ENCODE assay signal across 9 mouse cellular contexts in the genomic region with DNA sequence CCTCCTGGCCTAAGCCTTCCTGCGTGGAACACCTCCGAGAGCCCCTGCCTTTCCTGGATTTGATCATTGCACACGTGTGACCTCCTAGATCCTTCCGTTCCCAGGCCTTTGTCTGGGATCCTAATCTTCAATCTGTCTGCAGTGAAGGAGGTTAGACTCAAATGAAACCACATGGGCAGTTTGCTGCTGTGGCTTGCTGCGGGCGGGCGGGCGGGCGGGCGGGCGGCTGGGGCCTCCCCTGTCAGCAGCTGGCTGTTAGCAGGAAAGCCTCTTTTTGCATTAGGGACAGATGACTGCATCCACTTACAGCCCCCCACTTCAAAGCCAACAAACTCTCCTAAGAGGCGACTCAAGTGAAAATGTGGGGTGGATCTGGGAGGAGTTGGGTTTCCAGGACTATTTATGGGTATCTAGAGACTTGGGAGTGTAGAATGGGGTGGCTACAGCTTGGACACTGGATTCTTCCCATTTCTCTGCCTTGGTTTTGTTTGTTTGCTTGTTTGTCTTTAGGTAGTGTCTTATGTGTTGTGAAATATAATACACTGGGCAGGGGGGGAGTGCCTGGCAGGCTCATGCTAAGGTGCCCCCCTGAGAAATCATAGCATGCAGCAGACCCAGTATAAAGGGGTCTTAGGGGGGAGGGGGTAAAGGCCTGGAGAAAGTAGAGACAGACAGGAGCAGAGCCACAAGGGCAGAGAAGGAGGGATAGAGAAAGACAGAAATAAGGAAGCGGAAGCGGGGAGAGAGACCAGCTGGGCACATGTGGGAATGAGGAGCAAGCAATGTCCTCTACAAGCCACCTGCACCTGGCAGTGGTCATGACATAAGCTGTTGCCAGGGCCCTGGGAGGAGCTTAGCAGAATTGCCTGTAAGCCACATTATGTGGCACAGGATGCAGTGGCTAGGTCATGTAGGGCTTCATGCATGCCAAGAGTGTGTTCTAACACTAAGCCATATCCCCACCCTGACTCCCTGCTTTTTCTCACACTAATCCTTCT.
DNase-seq lines count a peak whose midpoint lies in the region; ATAC-seq and TF ChIP-seq lines count a peak whose summit lies in the region.
"Had no signal": no experiment of that assay in that cellular context is flagged by ENCODE, and none has a peak within 500 bp of the region (broad histone marks: within the 10 kb centered on the region; RNA-seq: fewer than 3 reads in every experiment).

No protein-coding gene starts in this region.

- WGBS in intestine, embryonic 14.5 days, result 41% methylated on average over 14 of the region's 14 CpGs
- 75% methylated on average over 14 of the region's 14 CpGs for WGBS in intestine, postnatal 0 days
- WGBS in embryonic facial prominence, embryonic 10.5 days, result 19% methylated on average over 14 of the region's 14 CpGs
- WGBS in heart, embryonic 15.5 days, result 28% methylated on average over 14 of the region's 14 CpGs
- 28% methylated on average over 14 of the region's 14 CpGs for WGBS in neural tube, embryonic 14.5 days

- H3K36me3 ChIP-seq in intestine, embryonic 14.5 days (ENCODE audit: control insufficient read depth, insufficient read depth, low read length), result peaks cover 5% of the 10 kb centered on the region; the same call in 1 of the 2 replicates
- peaks cover 24% of the 10 kb centered on the region for H3K36me3 ChIP-seq in intestine, postnatal 0 days (ENCODE audit: control insufficient read depth, insufficient read depth)
- peaks cover 18% of the 10 kb centered on the region for H3K36me3 ChIP-seq in embryonic facial prominence, embryonic 10.5 days (replicated peaks)
- peaks cover 8% of the 10 kb centered on the region for H3K36me3 ChIP-seq in heart, embryonic 15.5 days
- no peaks in the 10 kb centered on the region for H3K36me3 ChIP-seq in neural tube, embryonic 14.5 days (ENCODE audit: control insufficient read depth, insufficient read depth, low read length)
- H3K36me3 ChIP-seq: liver, embryonic 13.5 days had no signal

- peak overlapping the region; percentile 54 for H3K27ac ChIP-seq in intestine, embryonic 14.5 days (ENCODE audit: low read depth)
- no peak overlapping the region; the same call in 1 of the 2 replicates for H3K27ac ChIP-seq in intestine, postnatal 0 days (ENCODE audit: low read depth, low read length)
- H3K27ac ChIP-seq in embryonic facial prominence, embryonic 10.5 days (replicated peaks), result peak overlapping the region; percentile 78
- no peak overlapping the region for H3K27ac ChIP-seq in heart, embryonic 15.5 days
- H3K27ac ChIP-seq in neural tube, embryonic 14.5 days (ENCODE audit: low read depth, low read length), result 0 out of 2 replicates have a peak overlapping the region, but pooled peaks have one; percentile 18
- H3K27ac ChIP-seq: liver, embryonic 13.5 days had no signal

- peaks cover 28% of the 10 kb centered on the region for H3K4me1 ChIP-seq in intestine, embryonic 14.5 days (replicated peaks; ENCODE audit: control insufficient read depth, insufficient read depth, low read length)
- H3K4me1 ChIP-seq in intestine, postnatal 0 days (replicated peaks; ENCODE audit: control insufficient read depth, insufficient read depth, low read length), result no peaks in the 10 kb centered on the region
- H3K4me1 ChIP-seq in embryonic facial prominence, embryonic 10.5 days, result peaks cover 62% of the 10 kb centered on the region
- peaks cover 18% of the 10 kb centered on the region for H3K4me1 ChIP-seq in heart, embryonic 15.5 days (replicated peaks)
- peaks cover 6% of the 10 kb centered on the region; the same call in 1 of the 2 replicates for H3K4me1 ChIP-seq in neural tube, embryonic 14.5 days (ENCODE audit: control insufficient read depth, insufficient read depth, low read length)
- H3K4me1 ChIP-seq: liver, embryonic 13.5 days had no signal

- no peak overlapping the region for H3K9ac ChIP-seq in intestine, embryonic 14.5 days (ENCODE audit: low read length)
- no peak overlapping the region for H3K9ac ChIP-seq in intestine, postnatal 0 days (ENCODE audit: low read depth, low read length)
- no peak overlapping the region for H3K9ac ChIP-seq in heart, embryonic 15.5 days
- no peak overlapping the region for H3K9ac ChIP-seq in neural tube, embryonic 14.5 days (replicated peaks; ENCODE audit: low read depth, low read length)
- H3K9ac ChIP-seq: liver, embryonic 13.5 days had no signal

- H3K4me3 ChIP-seq in intestine, embryonic 14.5 days (ENCODE audit: low read depth, low read length), result no peak overlapping the region
- H3K4me3 ChIP-seq in intestine, postnatal 0 days (ENCODE audit: low read depth, low read length), result no peak overlapping the region
- no peak overlapping the region for H3K4me3 ChIP-seq in embryonic facial prominence, embryonic 10.5 days
- no peak overlapping the region for H3K4me3 ChIP-seq in heart, embryonic 15.5 days
- H3K4me3 ChIP-seq in neural tube, embryonic 14.5 days (ENCODE audit: low read depth, low read length), result no peak overlapping the region
- H3K4me3 ChIP-seq: liver, embryonic 13.5 days had no signal

- ATAC-seq in intestine, embryonic 14.5 days (replicated peaks; ENCODE audit: low FRiP score, low TSS enrichment, low read depth), result no peak
- no peak for ATAC-seq in intestine, postnatal 0 days
- ATAC-seq in heart, embryonic 15.5 days (replicated peaks; ENCODE audit: insufficient number of reproducible peaks, insufficient read depth, low FRiP score, low read depth), result peak; percentile 36; the same call in 1 of the 2 replicates
- peak; percentile 38; the same call in 1 of the 2 replicates for ATAC-seq in neural tube, embryonic 14.5 days (ENCODE audit: low read depth)

- H3K9me3 ChIP-seq in intestine, embryonic 14.5 days (ENCODE audit: control insufficient read depth, low read length), result no peaks in the 10 kb centered on the region
- no peaks in the 10 kb centered on the region for H3K9me3 ChIP-seq in intestine, postnatal 0 days (ENCODE audit: control insufficient read depth)
- no peaks in the 10 kb centered on the region for H3K9me3 ChIP-seq in embryonic facial prominence, embryonic 10.5 days
- H3K9me3 ChIP-seq in heart, embryonic 15.5 days (replicated peaks), result no peaks in the 10 kb centered on the region
- no peaks in the 10 kb centered on the region for H3K9me3 ChIP-seq in neural tube, embryonic 14.5 days (ENCODE audit: control insufficient read depth, low read length)
- H3K9me3 ChIP-seq: liver, embryonic 13.5 days had no signal

- no peak for DNase-seq in intestine, embryonic 14.5 days (ENCODE audit: low spot score)
- peak; percentile 81 for DNase-seq in embryonic facial prominence, embryonic 10.5 days (ENCODE audit: low spot score)
- no peak for DNase-seq in gastrocnemius, postnatal 25 days
- DNase-seq in adipocyte (ENCODE audit: low spot score), result no peak
- no peak for DNase-seq in right cerebral cortex, postnatal 36 days (ENCODE audit: low spot score in 2 of 2)
- DNase-seq: liver, embryonic 13.5 days had no signal

- no peak overlapping the region for H3K4me2 ChIP-seq in intestine, embryonic 14.5 days (ENCODE audit: low read length)
- no peak overlapping the region for H3K4me2 ChIP-seq in intestine, postnatal 0 days (replicated peaks; ENCODE audit: low read depth)
- H3K4me2 ChIP-seq in heart, embryonic 15.5 days, result no peak overlapping the region
- H3K4me2 ChIP-seq in neural tube, embryonic 14.5 days (ENCODE audit: low read depth, low read length), result no peak overlapping the region
- H3K4me2 ChIP-seq: liver, embryonic 13.5 days had no signal

- no peak for TF ChIP-seq CTCF in intestine, postnatal 0 days (IDR thresholded peaks at IDR 0.05; ENCODE audit: low read depth)

- H3K27me3 ChIP-seq in intestine, embryonic 14.5 days (replicated peaks; ENCODE audit: control insufficient read depth, insufficient read depth, low read length), result no peaks in the 10 kb centered on the region
- no peaks in the 10 kb centered on the region for H3K27me3 ChIP-seq in intestine, postnatal 0 days (replicated peaks; ENCODE audit: control insufficient read depth, insufficient read depth, low read length)
- H3K27me3 ChIP-seq in embryonic facial prominence, embryonic 10.5 days (replicated peaks; ENCODE audit: low read depth, poor library complexity, severe bottlenecking), result no peaks in the 10 kb centered on the region
- no peaks in the 10 kb centered on the region for H3K27me3 ChIP-seq in heart, embryonic 15.5 days
- H3K27me3 ChIP-seq in neural tube, embryonic 14.5 days (ENCODE audit: control insufficient read depth, insufficient read depth, low read length), result no peaks in the 10 kb centered on the region
- H3K27me3 ChIP-seq: liver, embryonic 13.5 days had no signal

Comparison
In these comparisons a context has a peak if more than half of its experiments do, and no peak if none do; other contexts are left out.
1. H3K27ac ChIP-seq: peak in intestine, embryonic 14.5 days (single experiment), embryonic facial prominence, embryonic 10.5 days (single experiment) and neural tube, embryonic 14.5 days (single experiment); none in intestine, postnatal 0 days (single experiment) and heart, embryonic 15.5 days (single experiment).
2. ATAC-seq: peak in heart, embryonic 15.5 days (single experiment) and neural tube, embryonic 14.5 days (single experiment); none in intestine, embryonic 14.5 days (single experiment) and intestine, postnatal 0 days (single experiment).